Mouse (Mus musculus) neutrophil, adult 5-6 weeks (primary cell): ENCODE data around the gene Efcab5. TPM values are rescaled to one million over a fixed set of nuclear protein-coding genes. Genes with fewer than 3 reads are reported as not detected.

Experiments used
- ATAC-seq: fragments of 151-379, 151-347 bp; 2 replicates; pipeline ENCODE4 v1.8.0; 2017; ENCODE audit warnings: mild to moderate bottlenecking, moderate TSS enrichment; ENCODE audit not compliant: insufficient number of reproducible peaks, poor library complexity, low FRiP score, severe bottlenecking; ENCODE audit errors: extremely low read depth
- total RNA-seq: library from RNA; stranded (forward); fragments of 200-1000 nt; gene quantifications from 2 replicates; pipeline ENCODE4 v1.2.3, GENCODE M21; 2017

Gene Efcab5
- total RNA-seq, 1 experiment from 2014 or later, result 5.0 TPM

DNA sequence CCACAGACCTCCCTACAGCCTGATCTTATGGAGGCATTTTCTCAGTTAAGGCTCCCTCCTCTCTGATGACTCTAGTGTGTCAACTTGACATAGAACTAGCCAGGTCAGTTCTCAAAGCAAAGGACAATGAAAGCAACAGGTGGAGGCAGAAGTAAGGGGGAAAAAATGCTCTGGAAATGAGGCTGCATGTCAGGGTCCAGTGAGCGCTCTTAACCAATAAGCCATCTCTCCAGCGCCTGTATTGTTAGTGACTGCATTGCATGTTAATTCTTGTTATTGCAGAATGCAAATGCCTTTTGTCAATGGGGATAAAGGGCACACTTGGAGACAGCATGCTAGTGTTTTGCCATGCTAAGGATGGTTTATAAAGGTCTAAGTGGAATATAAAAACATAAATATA lies 146.0 kb downstream of the Efcab5 start:
- no peak for ATAC-seq

DNA sequence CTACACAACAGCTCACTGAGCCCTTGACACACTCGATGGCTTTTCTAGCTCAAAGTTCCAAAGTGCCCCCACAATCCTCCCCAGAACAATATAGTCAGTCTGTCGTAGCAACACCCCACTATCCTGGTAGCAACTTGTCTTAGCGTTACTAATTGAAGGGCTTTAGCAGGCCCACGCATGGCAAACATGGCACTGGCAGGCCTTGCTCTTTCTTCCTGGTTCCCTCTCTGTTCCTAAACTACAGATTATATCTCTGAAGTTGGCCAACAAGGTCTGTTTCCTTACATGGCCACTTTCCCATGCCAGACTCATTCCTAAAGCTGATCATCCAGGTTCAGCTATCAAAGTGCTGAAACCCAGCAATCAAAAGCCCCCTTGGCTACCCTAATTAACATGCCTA lies 146.9 kb downstream of the Efcab5 start:
- ATAC-seq, result no peak

Other genes with a start within 250 kb of the Efcab5 start
- gene Slc6a4, start 190.4 kb downstream of the Efcab5 start, total RNA-seq, result 4.4 and 5.2 TPM in 2 replicates
- 40.1 and 57.0 TPM in 2 replicates for gene Nsrp1, start 110.5 kb downstream of the Efcab5 start, total RNA-seq
- 408 and 463 TPM in 2 replicates for gene Ssh2, start 27.3 kb upstream of the Efcab5 start, total RNA-seq